Comparison of ENCODE assay signal across 19 mouse cellular contexts in the genomic region with DNA sequence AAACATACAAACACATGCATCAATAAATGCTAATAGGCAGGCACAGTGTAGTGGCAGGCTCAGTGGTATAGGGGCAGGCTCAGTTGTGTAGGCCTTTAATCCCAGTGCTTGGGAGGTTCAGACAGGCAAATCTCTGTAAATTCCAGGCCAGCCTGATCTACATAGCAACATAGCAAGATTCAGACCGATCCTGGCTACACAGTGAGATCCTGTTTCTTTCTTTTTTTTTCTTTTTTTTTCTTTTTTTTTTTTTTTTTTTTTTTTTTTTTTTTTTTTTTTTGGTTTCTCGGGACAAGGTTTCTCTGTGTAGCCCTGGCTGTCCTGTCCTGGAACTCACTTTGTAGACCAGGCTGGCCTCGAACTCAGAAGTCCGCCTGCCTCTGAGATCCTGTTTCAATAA. TPM values are rescaled to one million over a fixed set of nuclear protein-coding genes. Genes with fewer than 3 reads are reported as not detected.
DNase-seq lines count a peak whose midpoint lies in the region; TF ChIP-seq lines count a peak whose summit lies in the region.
"Not testable (repeated sequence)": the region's sequence is repeated elsewhere in the genome, so short reads cannot be mapped to it uniquely, and the experiment has no call there.
"Had no signal": no experiment of that assay in that cellular context is flagged by ENCODE, and none has a peak within 500 bp of the region (broad histone marks: within the 10 kb centered on the region; RNA-seq: fewer than 3 reads in every experiment).

No protein-coding gene starts in this region.

- H3K4me3 ChIP-seq in CH12.LX (replicated peaks in 1 of 3; ENCODE audit: low read depth in 2 of 3, low read length in 2 of 3, poor library complexity in 1 of 3); ES-E14 (ENCODE audit: insufficient read depth in 1 of 2, low read depth in 1 of 2, low read length in 2 of 2, poor library complexity in 1 of 2, severe bottlenecking in 1 of 2); MEL (ENCODE audit: control insufficient read depth in 1 of 2, insufficient read depth in 1 of 2, low read depth in 2 of 2, low read length in 2 of 2); gastrocnemius, adult 2 months: not testable (repeated sequence)

- dilution Hi-C loops in CH12.LX (cut with MboI; ENCODE audit: extremely low pct_ligation_motif_present, extremely low pct_unique_long_range_greater_than_20kb, low sequenced_read_pairs) = not testable (repeated sequence)

- not testable (repeated sequence) for H3K27ac ChIP-seq in CH12.LX (ENCODE audit: insufficient read depth, low read depth); ES-E14 (ENCODE audit: insufficient read depth, low read depth, low read length, poor library complexity, severe bottlenecking); MEL (ENCODE audit: control insufficient read depth, low read depth, low read length)
- H3K27ac ChIP-seq in gastrocnemius, adult 2 months = peak overlapping the region; percentile 84

- not testable (repeated sequence) for H3K4me1 ChIP-seq in CH12.LX (ENCODE audit: control insufficient read depth in 1 of 2, insufficient read depth in 2 of 2); ES-E14 (ENCODE audit: control insufficient read depth in 2 of 2, insufficient read depth in 2 of 2, low read length in 2 of 2, poor library complexity in 1 of 2); MEL (ENCODE audit: control insufficient read depth in 1 of 2, insufficient read depth in 2 of 2, low read length in 2 of 2)

- not testable (repeated sequence) for TF ChIP-seq RAD21 in CH12.LX (IDR thresholded peaks at IDR 0.05; ENCODE audit: low read depth, low read length); MEL (IDR thresholded peaks at IDR 0.05; ENCODE audit: low read depth, low read length)

- intact Hi-C loops in gastrocnemius, adult 2 months (cut with DNase I) = not testable (repeated sequence)

- in situ Hi-C loops in CH12.LX (cut with MboI; ENCODE audit: low pct_ligation_motif_present, low pct_unique_long_range_greater_than_20kb, low sequenced_read_pairs); ES-E14 (cut with MboI; ENCODE audit: low sequenced_read_pairs in 2 of 2, unreplicated experiment in 2 of 2): not testable (repeated sequence)

- H3K4me2 ChIP-seq in CH12.LX (ENCODE audit: insufficient read depth, low read depth, poor library complexity, severe bottlenecking) = not testable (repeated sequence)

- TF ChIP-seq POLR2A in CH12.LX (IDR thresholded peaks at IDR 0.05; ENCODE audit: low read depth, low read length); MEL (IDR thresholded peaks at IDR 0.05; ENCODE audit: control insufficient read depth in 1 of 2, insufficient read depth in 1 of 2, low read depth in 1 of 2, low read length in 2 of 2, poor library complexity in 1 of 2): not testable (repeated sequence)

- not testable (repeated sequence) for H3K79me2 ChIP-seq in CH12.LX (replicated peaks; ENCODE audit: control insufficient read depth, extremely low read depth, insufficient read depth, poor library complexity, severe bottlenecking); MEL (ENCODE audit: control insufficient read depth, insufficient read depth, low read length, poor library complexity)

- not testable (repeated sequence) for TF ChIP-seq CTCF in CH12.LX (conservative IDR thresholded peaks at IDR 0.05 in 1 of 2, IDR thresholded peaks at IDR 0.05 in 1 of 2; ENCODE audit: low read depth in 2 of 2, low read length in 2 of 2); MEL (IDR thresholded peaks at IDR 0.05 in 2 of 3, conservative IDR thresholded peaks at IDR 0.05 in 1 of 3; ENCODE audit: control insufficient read depth in 1 of 3, insufficient read depth in 1 of 3, low read depth in 2 of 3, low read length in 3 of 3, poor library complexity in 1 of 3, severe bottlenecking in 1 of 3); gastrocnemius, adult 2 months (IDR thresholded peaks at IDR 0.05)

- H3K27me3 ChIP-seq in CH12.LX (replicated peaks); MEL (ENCODE audit: control insufficient read depth in 1 of 2, insufficient read depth in 2 of 2, low read length in 2 of 2): not testable (repeated sequence)

- DNase-seq in CH12.LX (ENCODE audit: extremely low read depth); ES-E14 (ENCODE audit: low read depth, low spot score); MEL (ENCODE audit: low read depth, low spot score); gastrocnemius, adult 2 months: not testable (repeated sequence)
- DNase-seq in testis, postnatal 10 days (ENCODE audit: low spot score) = peak; percentile 11

- TF ChIP-seq EP300 in CH12.LX (IDR thresholded peaks at IDR 0.05; ENCODE audit: low read length); MEL (IDR thresholded peaks at IDR 0.05; ENCODE audit: low read depth in 1 of 2, low read length in 2 of 2): not testable (repeated sequence)

- not testable (repeated sequence) for H3K9me3 ChIP-seq in CH12.LX (replicated peaks; ENCODE audit: low read length); ES-E14 (ENCODE audit: control insufficient read depth, insufficient read depth, low read depth, low read length); MEL (replicated peaks; ENCODE audit: insufficient read depth, low read length)

- not testable (repeated sequence) for H3K9ac ChIP-seq in CH12.LX (ENCODE audit: insufficient read depth, low read depth); ES-E14 (ENCODE audit: insufficient read depth, low read depth, low read length, poor library complexity, severe bottlenecking); MEL (ENCODE audit: control insufficient read depth, low read depth, low read length, poor library complexity, severe bottlenecking)

- not testable (repeated sequence) for H3K36me3 ChIP-seq in CH12.LX (replicated peaks in 1 of 2; ENCODE audit: control insufficient read depth in 1 of 2, insufficient read depth in 1 of 2, low read length in 1 of 2); ES-E14 (ENCODE audit: control insufficient read depth, insufficient read depth, low read length, poor library complexity, severe bottlenecking); MEL (ENCODE audit: control insufficient read depth in 1 of 2, insufficient read depth in 2 of 2, low read length in 2 of 2)

TF ChIP-seq in CH12.LX, 34 proteins besides CTCF, POLR2A, EP300 and RAD21:
- TF ChIP-seq ZNF384 (IDR thresholded peaks at IDR 0.05; ENCODE audit: low read depth, low read length) = peak; percentile 52

TF ChIP-seq in ES-E14, 5 proteins besides CTCF, POLR2A, EP300 and RAD21:
- peak; percentile 79 for TF ChIP-seq ZNF384 (IDR thresholded peaks at IDR 0.05; ENCODE audit: low read depth, low read length)

TF ChIP-seq in MEL, 35 proteins besides CTCF, POLR2A, EP300 and RAD21:
- TF ChIP-seq ZNF384 (IDR thresholded peaks at IDR 0.05; ENCODE audit: low read depth, low read length) = peak; percentile 50

RNA-seq across cellular contexts. Expression of a gene that starts 5.7 kb away (rescaled TPM):
- 54.7 and 84.1 TPM in 2 replicates for total RNA-seq in CH12.LX (2012; rRNA removed)
- total RNA-seq in CH12.LX (2014; rRNA removed) = 104 and 122 TPM in 2 replicates
- polyA plus RNA-seq in CH12.LX (2012; ENCODE audit: insufficient read length, low read depth) = 118 and 129 TPM in 2 replicates
- 54.2 and 75.5 TPM in 2 replicates for total RNA-seq in ES-E14 (2012; rRNA removed)
- total RNA-seq in MEL (2012; rRNA removed) = 48.8 and 56.2 TPM in 2 replicates
- 10 to 100 TPM; 57.0 to 90.9 TPM for polyA plus RNA-seq in MEL (2012; ENCODE audit: insufficient read depth in 1 of 2, insufficient read length in 2 of 2, low read depth in 1 of 2, low replicate concordance in 2 of 2, missing spikeins in 1 of 2)
- total RNA-seq in gastrocnemius, adult 2 months (2021) = 10 to 100 TPM in 1 of 2 experiments, 1 to 10 TPM in 1; 7.2 to 14.3 TPM

RNA-seq across cellular contexts. Expression of a gene that starts 36.6 kb away (rescaled TPM):
- total RNA-seq in CH12.LX (2012; rRNA removed) (not detected in 2 replicates), CH12.LX (2014; rRNA removed) (not detected in 2 replicates), ES-E14 (2012; rRNA removed) (not detected in 2 replicates), MEL (2012; rRNA removed) (not detected in 2 replicates)
- polyA plus RNA-seq in CH12.LX (2012; ENCODE audit: insufficient read length, low read depth) (not detected in 2 replicates), MEL (2012; ENCODE audit: insufficient read depth in 1 of 2, insufficient read length in 2 of 2, low read depth in 1 of 2, low replicate concordance in 2 of 2, missing spikeins in 1 of 2) (not detected)
- total RNA-seq in gastrocnemius, adult 2 months (2021) = not detected
- total RNA-seq: adrenal gland, adult 18-20 months; adrenal gland, adult 2 months; adrenal gland, adult 8-10 months; adrenal gland, postnatal 10 days; adrenal gland, postnatal 14 days; adrenal gland, postnatal 25 days; adrenal gland, postnatal 36 days had no signal
- polyA plus RNA-seq: activated CD4-positive, CD25-positive, alpha-beta regulatory T cell, adult 4 months; adrenal gland, adult 2 months; brain, embryonic 14.5 days; C2C12; CD4-positive, CD25-positive, alpha-beta regulatory T cell, adult 4 months; cerebellum, adult 2 months; G1E; Patski had no signal
